Mouse (Mus musculus) embryonic facial prominence, embryonic 12.5 days (tissue): ENCODE data around the gene Wscd2. TPM values are rescaled to one million over a fixed set of nuclear protein-coding genes. Genes with fewer than 3 reads are reported as not detected.
A peak's percentile ranks its signal among the peaks of the same experiment; 100 is the strongest.

ENCODE experiments used
- ATAC-seq: fragments of 200-750 bp; cut with Nextera tagmentation; 2 replicates; pipeline ENCODE4 v1.8.0; 2017; ENCODE audit not compliant: insufficient number of reproducible peaks, insufficient read depth, low FRiP score, low TSS enrichment
- H3K27ac ChIP-seq: fragments of 300-500 bp; sonication (generic); 2 replicates; pipeline ENCODE4 v1.5.1; 2016; ENCODE audit warnings: mild to moderate bottlenecking
- H3K27me3 ChIP-seq: fragments of 300-500 bp; sonication (generic); 2 replicates; pipeline ENCODE4 v1.6.1; 2016; ENCODE audit warnings: mild to moderate bottlenecking, moderate library complexity
- H3K36me3 ChIP-seq: fragments of 300-500 bp; sonication (generic); 2 replicates; pipeline ENCODE4 v1.6.1; 2016; ENCODE audit warnings: mild to moderate bottlenecking
- H3K4me1 ChIP-seq: fragments of 300-500 bp; sonication (generic); 2 replicates; pipeline ENCODE4 v1.6.1; 2016
- H3K4me2 ChIP-seq: fragments of 300-500 bp; sonication (generic); replicated peaks from 2 replicates; pipeline ENCODE4 v1.6.1; 2016; ENCODE audit warnings: mild to moderate bottlenecking, moderate library complexity
- H3K4me3 ChIP-seq: fragments of 300-500 bp; sonication (generic); 2 replicates; pipeline ENCODE4 v1.5.1; 2016; ENCODE audit warnings: mild to moderate bottlenecking
- H3K9ac ChIP-seq: fragments of 300-500 bp; sonication (generic); 2 replicates; pipeline ENCODE4 v1.6.1; 2016; ENCODE audit warnings: mild to moderate bottlenecking, moderate library complexity
- H3K9me3 ChIP-seq: fragments of 300-500 bp; sonication (generic); 2 replicates; pipeline ENCODE4 v1.6.1; 2016; ENCODE audit warnings: mild to moderate bottlenecking, moderate library complexity
- WGBS: fragments of 180-500 bp; shearing (Covaris S2); methylation state at CpG from one replicate; pipeline ENCODE4 v1.1.7; 2016; 5-methylcytosine and 5-hydroxymethylcytosine counted together
- polyA plus RNA-seq: library from polyadenylated mRNA; unstranded; fragments of >200 nt; fragmentation: Nextera tagmentation; extraction: Ambion mirVana; gene quantifications from 2 replicates; pipeline ENCODE4 v1.2.1, GENCODE M21; 2016

The Wscd2 gene
- polyA plus RNA-seq, 1 experiment from 2014 or later = 7.1 TPM

DNA sequence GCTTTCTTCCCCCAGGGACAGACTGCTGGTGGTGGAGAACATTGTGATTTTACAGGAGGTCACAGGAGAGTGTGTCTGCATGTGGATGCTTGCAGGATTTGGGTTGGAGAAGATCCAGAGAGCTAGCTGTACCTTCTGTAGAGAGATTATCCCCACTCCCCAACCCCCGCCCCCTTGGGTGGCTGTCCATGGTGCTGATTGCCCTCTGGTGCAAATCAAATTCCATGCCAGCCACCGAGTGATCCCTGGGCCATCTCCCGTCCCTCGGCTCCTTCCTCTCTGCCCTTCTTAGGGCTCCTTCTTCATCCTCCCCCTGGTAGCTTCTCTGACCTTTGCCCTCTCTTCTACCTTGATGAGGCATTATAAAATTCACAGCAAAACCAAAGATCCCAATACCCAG, 74.3 kb downstream of the Wscd2 start:
- H3K27ac ChIP-seq = no peak overlapping the region
- no peaks in the 10 kb centered on the region for H3K9me3 ChIP-seq
- 19% methylated on average over 4 of the region's 4 CpGs for WGBS
- H3K9ac ChIP-seq = no peak overlapping the region
- no peaks in the 10 kb centered on the region for H3K4me1 ChIP-seq
- no peak overlapping the region for H3K4me2 ChIP-seq
- no peaks in the 10 kb centered on the region for H3K36me3 ChIP-seq
- H3K4me3 ChIP-seq = no peak overlapping the region
- ATAC-seq = no peak
- H3K27me3 ChIP-seq = no peaks in the 10 kb centered on the region

- H3K27me3 ChIP-seq = no peaks in the 10 kb centered on the region
- no peaks in the 10 kb centered on the region for H3K36me3 ChIP-seq
- WGBS = 79% methylated on average over 10 of the region's 10 CpGs
- no peak overlapping the region for H3K4me3 ChIP-seq
- H3K4me2 ChIP-seq = no peak overlapping the region
- ATAC-seq = no peak
- H3K9ac ChIP-seq = no peak overlapping the region
- no peaks in the 10 kb centered on the region; the same call in 1 of the 2 replicates for H3K4me1 ChIP-seq
- no peaks in the 10 kb centered on the region for H3K9me3 ChIP-seq
- H3K27ac ChIP-seq = no peak overlapping the region
Observed at GRCm38 (mm10) chr5:113565101-113565854, 75.1 kb downstream of the Wscd2 start.

DNA sequence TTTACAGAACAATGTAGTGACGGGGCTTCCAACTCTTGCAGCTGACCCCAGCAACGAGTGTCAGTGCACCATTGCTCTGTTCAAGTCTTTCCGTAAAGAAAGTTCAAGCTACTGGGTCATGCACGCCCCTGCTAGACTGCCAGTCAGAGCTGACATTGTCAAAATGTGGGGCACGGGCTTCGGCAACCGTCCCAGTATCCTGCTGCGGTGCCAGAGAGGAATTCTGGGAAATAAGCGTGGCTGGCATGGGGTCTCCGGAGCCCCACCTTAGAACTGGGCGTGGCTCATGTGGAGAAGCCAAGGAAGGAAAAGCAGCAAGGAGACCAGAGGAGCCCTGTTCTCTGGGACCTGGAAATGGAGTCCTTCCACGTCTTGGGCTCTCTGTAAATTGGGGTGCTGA, 75.7 kb downstream of the Wscd2 start:
- Histone ChIP-seq H3K36me3 (no peaks in the 10 kb centered on the region), H3K9me3 (no peaks in the 10 kb centered on the region), H3K27me3 (no peaks in the 10 kb centered on the region), H3K4me1 (no peaks in the 10 kb centered on the region; the same call in 1 of the 2 replicates), H3K9ac (no peak overlapping the region), H3K4me3 (no peak overlapping the region), H3K27ac (no peak overlapping the region), H3K4me2 (no peak overlapping the region)
- no peak for ATAC-seq
- 71% methylated on average over 12 of the region's 12 CpGs for WGBS

DNA sequence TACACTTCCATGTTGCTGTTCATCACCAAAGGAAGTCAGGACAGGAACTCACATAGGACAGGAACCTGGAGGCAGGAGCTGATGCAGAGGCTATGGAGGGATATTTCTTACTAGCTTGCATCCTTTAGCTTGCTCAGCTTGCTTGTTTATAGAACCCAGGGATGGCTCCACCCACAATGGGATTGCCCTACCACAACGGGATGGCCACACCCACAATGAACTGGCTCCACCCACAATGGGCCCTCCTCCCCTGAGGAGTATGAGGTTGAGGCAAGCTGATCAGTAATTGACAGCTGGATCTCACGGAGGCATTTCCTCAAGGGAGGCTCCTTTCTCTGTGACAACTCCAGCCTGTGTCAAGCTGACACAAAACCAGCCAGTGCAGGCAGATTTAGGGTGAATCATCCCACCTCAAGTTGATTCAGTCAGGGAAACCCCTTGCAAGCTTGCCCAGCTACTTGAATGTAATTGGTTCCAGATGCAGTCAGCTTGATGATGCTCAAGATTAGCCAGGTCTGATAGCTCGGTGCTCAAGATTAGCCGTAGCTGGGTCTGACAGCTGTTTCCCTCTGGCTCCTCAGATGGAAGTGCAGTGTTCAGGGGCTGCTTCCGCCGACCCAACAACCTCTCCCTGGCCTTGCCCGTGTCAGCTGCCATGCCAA, 80.1 kb downstream of the Wscd2 start:
- no peak overlapping the region for H3K4me2 ChIP-seq
- WGBS = 21% methylated on average over 7 of the region's 7 CpGs
- H3K4me1 ChIP-seq = no peaks in the 10 kb centered on the region; the same call in 1 of the 2 replicates
- H3K36me3 ChIP-seq = no peaks in the 10 kb centered on the region
- no peak overlapping the region for H3K4me3 ChIP-seq
- H3K9me3 ChIP-seq = no peaks in the 10 kb centered on the region
- ATAC-seq = no peak
- no peaks in the 10 kb centered on the region for H3K27me3 ChIP-seq
- no peak overlapping the region for H3K9ac ChIP-seq
- no peak overlapping the region for H3K27ac ChIP-seq

DNA sequence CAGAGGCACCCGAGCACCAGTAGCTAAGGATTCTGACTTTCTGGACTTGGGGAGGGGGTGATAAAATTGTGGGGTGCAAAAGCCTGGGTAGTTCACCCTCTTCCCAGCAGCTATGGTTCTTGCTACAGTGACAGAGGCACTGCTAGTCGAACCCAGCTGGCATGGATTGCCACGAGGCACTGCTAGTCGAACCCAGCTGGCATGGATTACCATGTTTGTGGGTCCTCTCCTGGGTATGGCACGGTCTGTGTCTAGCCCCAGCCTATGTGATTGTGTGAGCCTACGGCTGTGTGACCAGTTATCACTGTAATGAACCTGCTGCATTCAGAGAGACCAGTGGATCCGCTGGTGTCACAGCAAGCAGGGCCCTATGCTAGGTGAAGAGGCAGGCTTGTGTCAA, 87.4 kb downstream of the Wscd2 start:
- 77% methylated on average over 7 of the region's 7 CpGs for WGBS
- Histone ChIP-seq H3K4me3 (no peak overlapping the region), H3K27ac (no peak overlapping the region), H3K9me3 (no peaks in the 10 kb centered on the region), H3K36me3 (no peaks in the 10 kb centered on the region), H3K4me1 (no peaks in the 10 kb centered on the region), H3K27me3 (0 out of 2 replicates have a peak, but pooled peaks cover 3% of the 10 kb centered on the region), H3K9ac (no peak overlapping the region), H3K4me2 (peak overlapping the region; percentile 20)
- no peak for ATAC-seq

GRCm38 (mm10) chr5:113578428-113578827, 88.3 kb downstream of the Wscd2 start:
- no peak overlapping the region for H3K27ac ChIP-seq
- no peak overlapping the region for H3K4me3 ChIP-seq
- no peaks in the 10 kb centered on the region for H3K36me3 ChIP-seq
- no peak overlapping the region for H3K9ac ChIP-seq
- H3K4me1 ChIP-seq = no peaks in the 10 kb centered on the region
- no peak overlapping the region for H3K4me2 ChIP-seq
- WGBS = 88% methylated on average over 6 of the region's 6 CpGs
- H3K27me3 ChIP-seq = 0 out of 2 replicates have a peak, but pooled peaks cover 3% of the 10 kb centered on the region
- ATAC-seq = no peak
- H3K9me3 ChIP-seq = no peaks in the 10 kb centered on the region

GRCm38 (mm10) chr5:113579128-113579527, 89.0 kb downstream of the Wscd2 start:
- 89% methylated on average over 4 of the region's 4 CpGs for whole genome bisulfite sequencing

DNA sequence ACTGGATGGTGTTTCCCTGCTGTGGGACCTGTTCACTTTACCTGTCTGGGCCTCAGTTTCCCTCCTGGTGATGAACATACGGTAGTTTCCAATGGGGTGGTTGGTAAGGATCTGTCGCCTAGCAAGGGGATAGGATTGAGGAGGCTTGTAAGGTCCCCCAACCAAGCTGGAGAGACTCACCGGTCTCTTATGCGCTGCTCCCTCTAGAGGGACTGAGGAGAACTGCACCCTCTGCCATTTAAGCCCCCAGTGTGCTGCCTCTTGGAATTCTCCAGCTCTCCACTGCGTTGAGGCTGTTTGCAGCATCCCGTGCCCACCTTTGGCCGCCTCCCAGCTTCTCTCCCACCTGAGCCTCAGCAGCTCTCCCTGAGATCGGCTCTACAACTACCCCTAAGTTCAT, 90.1 kb downstream of the Wscd2 start:
- 52% methylated on average over 8 of the region's 8 CpGs for WGBS
- 0 out of 2 replicates have a peak, but pooled peaks cover 6% of the 10 kb centered on the region for H3K4me1 ChIP-seq

More at GRCm38 (mm10) chr5:113579128-113579527, 89.0 kb downstream of the Wscd2 start:
- H3K4me3 ChIP-seq = no peak overlapping the region
- H3K27me3 ChIP-seq = 0 out of 2 replicates have a peak, but pooled peaks cover 3% of the 10 kb centered on the region
- H3K9ac ChIP-seq = no peak overlapping the region
- ATAC-seq = no peak
- no peak overlapping the region for H3K4me2 ChIP-seq
- H3K27ac ChIP-seq = no peak overlapping the region
- H3K36me3 ChIP-seq = no peaks in the 10 kb centered on the region
- H3K9me3 ChIP-seq = no peaks in the 10 kb centered on the region
- H3K4me1 ChIP-seq = 0 out of 2 replicates have a peak, but pooled peaks cover 2% of the 10 kb centered on the region

GRCm38 (mm10) chr5:113580801-113581200, 90.7 kb downstream of the Wscd2 start:
- WGBS = 64% methylated on average over 9 of the region's 9 CpGs
- ATAC-seq = no peak
- no peaks in the 10 kb centered on the region for H3K36me3 ChIP-seq
- 0 out of 2 replicates have a peak, but pooled peaks cover 3% of the 10 kb centered on the region for H3K27me3 ChIP-seq
- no peak overlapping the region for H3K4me2 ChIP-seq
- no peaks in the 10 kb centered on the region for H3K9me3 ChIP-seq
- no peak overlapping the region for H3K4me3 ChIP-seq
- no peak overlapping the region for H3K27ac ChIP-seq
- no peak overlapping the region for H3K9ac ChIP-seq
- H3K4me1 ChIP-seq = 0 out of 2 replicates have a peak, but pooled peaks cover 6% of the 10 kb centered on the region

More for the DNA sequence above, 90.1 kb downstream of the Wscd2 start:
- H3K27ac ChIP-seq = no peak overlapping the region
- no peaks in the 10 kb centered on the region for H3K9me3 ChIP-seq
- no peak overlapping the region for H3K4me2 ChIP-seq
- H3K36me3 ChIP-seq = no peaks in the 10 kb centered on the region
- 0 out of 2 replicates have a peak, but pooled peaks cover 3% of the 10 kb centered on the region for H3K27me3 ChIP-seq
- ATAC-seq = no peak
- no peak overlapping the region for H3K9ac ChIP-seq
- H3K4me3 ChIP-seq = no peak overlapping the region

DNA sequence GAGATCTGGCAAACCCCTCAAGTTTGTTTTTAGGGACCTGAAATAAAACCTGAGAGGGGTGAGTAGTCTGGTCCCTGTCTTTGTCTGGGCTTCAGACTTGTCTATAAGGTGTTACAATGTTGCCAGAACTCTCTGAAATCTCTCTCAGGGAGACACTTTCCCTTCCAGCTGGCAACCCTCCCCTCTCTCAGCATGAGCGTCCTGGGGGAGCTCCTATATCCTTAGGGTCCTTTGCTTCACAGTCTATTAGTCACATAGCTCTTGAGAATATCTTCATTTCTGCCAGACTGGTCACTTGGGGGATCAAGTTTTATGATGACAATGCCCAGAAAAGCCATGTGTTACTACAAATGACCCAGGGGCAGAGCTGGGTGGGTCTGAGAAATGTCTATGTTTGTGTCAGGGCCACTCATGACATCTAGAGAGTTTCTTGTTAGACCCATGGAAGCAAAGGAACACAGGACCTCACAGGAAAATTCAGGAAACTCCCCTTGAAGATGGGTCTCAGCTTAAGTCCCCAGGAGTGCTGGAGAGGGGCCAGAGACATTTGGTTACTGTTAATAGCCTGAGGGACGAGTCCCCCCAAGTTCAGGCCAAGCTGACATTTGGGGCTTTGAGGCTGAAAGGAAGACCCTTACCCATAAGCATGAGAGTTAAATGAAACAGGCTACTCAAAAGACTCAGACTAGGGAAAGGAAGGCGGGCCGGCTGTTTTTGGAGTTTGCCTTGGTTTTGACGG, 93.5 kb downstream of the Wscd2 start:
- Histone ChIP-seq H3K4me3 (no peak overlapping the region), H3K27me3 (0 out of 2 replicates have a peak, but pooled peaks cover 3% of the 10 kb centered on the region), H3K4me1 (peaks cover 12% of the 10 kb centered on the region), H3K9ac (no peak overlapping the region), H3K27ac (no peak overlapping the region), H3K4me2 (no peak overlapping the region), H3K36me3 (no peaks in the 10 kb centered on the region), H3K9me3 (no peaks in the 10 kb centered on the region)
- 55% methylated on average over 5 of the region's 5 CpGs for WGBS
- no peak for ATAC-seq

DNA sequence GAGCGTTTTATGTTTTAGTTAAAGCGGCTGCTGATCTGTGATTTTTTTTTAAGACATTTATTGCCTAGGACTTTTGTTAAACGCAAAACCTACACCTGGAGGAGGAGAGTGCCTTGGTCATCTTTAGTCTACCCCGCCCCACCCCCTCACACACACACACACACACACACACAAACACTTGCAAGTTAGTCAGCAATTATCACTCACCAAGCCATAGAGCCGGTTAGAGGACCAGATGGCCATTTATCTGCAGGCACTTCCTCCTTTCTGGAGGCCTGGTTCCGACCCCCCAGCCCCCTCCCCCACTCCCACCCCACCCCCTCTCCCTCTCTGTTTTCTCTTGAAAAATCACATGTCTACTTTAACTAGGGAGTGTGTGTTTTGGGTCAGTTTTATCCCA, 94.3 kb downstream of the Wscd2 start:
- WGBS = 39% methylated on average over 6 of the region's 6 CpGs
- Histone ChIP-seq H3K9ac (no peak overlapping the region), H3K27ac (no peak overlapping the region), H3K4me2 (no peak overlapping the region), H3K4me1 (peaks cover 17% of the 10 kb centered on the region), H3K27me3 (no peaks in the 10 kb centered on the region), H3K36me3 (no peaks in the 10 kb centered on the region), H3K9me3 (no peaks in the 10 kb centered on the region), H3K4me3 (no peak overlapping the region)
- no peak for ATAC-seq
